Mouse (Mus musculus) B cell, adult 2 months (primary cell): ENCODE results near the gene Lmbrd2.
A peak's percentile ranks its signal among the peaks of the same experiment; 100 is the strongest.

ENCODE experiments used
- DNase-seq, 2 experiments: peaks; one replicate each; pipeline ENCODE4 v3.0.0; 2022

The Lmbrd2 gene

DNA sequence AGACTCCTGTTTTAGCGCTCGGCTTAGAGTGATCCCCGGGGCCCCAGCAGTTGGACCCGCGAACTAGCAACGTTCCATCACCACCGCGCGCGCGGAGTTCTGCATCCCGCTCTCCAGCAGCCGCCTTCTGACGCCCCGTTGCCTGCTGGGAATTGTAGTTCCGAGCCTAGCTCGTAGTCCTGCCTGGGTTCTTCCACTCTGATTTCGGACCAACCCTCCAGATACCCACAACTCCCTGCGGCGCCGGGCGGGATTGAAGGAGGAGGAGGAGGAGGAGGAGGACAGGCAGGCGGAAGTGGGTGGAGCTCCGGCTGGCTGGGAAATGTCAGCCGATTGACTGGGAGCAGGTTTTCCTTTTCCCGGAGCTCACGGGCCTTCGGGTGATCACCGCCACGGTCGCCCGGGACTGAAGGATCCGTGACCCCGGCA lies at the start of gene Lmbrd2:
Gene Lmbrd2 (plus strand): TSS at position 299 of the 429 bp plus-strand sequence.
- peak; percentile 91 to 92 for DNase-seq

GRCm38 (mm10) chr15:9090662-9091061 lies 49.7 kb upstream of the Lmbrd2 start:
- DNase-seq: no peak

- DNase-seq: no peak
Observed at GRCm38 (mm10) chr15:9093598-9094365, 46.6 kb upstream of the Lmbrd2 start.

DNA sequence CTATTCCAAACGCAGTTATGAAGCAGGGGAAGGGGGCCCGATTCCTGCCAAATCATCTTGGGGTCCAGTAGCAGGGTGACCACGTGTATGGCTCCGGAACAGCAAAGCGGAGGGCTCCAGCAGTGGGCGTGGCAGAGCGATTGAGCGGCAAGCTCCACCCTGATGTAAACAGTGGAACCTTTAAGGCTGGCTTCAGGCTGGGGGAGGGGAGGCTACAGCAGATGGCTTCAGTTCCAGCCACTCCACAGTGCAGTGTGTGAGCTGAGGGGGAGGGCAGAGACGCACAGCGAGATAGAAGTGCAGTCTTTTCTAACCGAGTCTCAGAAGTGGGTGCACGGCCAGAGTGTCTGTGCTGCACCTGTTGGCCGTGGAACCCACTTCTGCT lies 46.0 kb upstream of the Lmbrd2 start:
- no peak for DNase-seq

DNA sequence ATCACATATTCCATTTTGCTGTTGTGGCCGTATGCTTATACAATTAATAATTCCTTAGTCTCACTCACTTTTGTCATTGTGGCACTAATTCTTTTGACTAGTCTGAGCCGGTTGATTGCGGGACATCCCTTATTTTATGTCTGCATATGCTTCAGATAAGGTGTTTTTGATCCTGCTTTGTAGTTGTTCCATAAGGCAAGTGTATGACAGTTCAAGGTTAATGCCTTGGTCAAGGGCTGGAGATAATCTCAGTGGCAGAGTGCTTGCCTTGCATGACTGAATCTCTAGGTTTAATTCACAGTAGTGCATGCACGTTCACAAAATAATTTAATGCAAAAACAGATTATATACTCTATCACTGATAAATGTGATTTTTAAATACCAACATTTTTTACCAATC lies 43.5 kb upstream of the Lmbrd2 start:
- DNase-seq: no peak

DNA sequence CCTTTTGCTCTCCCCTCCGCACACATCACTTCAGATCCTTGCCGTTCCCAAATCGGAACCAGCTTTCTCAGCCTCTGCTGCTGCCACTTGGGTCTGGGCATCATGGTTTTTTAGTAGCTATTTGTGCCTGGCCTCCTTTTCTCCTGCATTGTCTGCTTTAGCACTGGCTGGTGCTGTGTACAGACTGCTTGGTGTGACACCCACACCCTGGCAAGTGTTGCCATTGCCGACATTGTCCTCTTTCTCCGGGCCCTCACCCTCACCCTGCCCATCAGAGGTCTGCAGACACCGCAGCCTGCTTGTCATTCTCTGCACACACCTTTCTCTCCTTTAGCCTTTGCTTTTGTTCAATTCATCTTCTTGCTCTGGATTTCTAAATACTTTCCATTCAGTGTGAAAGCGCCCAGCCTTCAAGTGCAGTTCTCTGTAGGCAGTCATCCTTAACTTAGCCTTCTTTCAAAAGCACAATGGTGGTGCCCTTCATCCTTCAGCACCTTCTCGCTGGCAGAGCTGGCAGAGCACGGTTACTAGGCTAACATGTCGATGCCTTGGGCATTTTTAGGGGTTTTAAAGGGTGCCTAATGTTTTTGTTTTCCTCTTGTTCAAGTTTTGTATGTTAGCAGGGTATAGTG lies 39.8 kb upstream of the Lmbrd2 start:
- no peak for DNase-seq

DNA sequence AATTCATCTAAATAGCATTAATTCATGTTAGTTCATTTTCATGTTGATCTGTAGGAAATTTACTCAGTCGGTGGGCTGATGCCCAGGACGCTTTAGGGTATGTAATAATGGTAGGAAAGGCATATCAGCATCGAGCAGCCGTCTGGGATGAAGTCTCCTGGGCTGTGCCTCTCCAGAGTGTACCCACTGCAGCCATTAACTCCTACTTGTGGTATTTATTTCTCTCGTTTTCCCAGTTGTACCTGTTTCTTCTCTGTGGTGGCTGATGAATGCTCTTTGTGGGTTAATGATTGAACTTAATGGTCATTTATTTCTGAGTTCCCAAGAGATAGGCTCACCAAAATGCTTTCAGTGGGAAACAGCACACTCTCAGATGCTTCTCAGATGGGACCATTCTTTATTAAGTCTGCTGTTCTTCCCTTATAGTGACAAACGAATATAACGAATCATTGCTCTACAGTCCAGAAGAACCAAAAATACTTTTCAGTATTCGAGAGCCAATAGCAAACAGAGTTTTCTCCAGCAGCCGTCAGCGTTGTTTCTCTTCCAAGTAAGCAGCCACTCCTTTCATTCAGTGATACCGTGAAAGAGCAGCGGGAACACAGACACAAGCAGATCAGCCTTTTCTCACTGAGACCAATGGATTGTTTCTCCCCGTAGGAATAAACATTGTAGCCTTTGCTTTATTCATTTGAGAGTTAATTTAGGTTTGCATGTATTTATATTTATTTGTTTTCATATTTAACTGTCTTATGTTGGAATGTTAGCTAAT lies 33.9 kb upstream of the Lmbrd2 start:
- no peak for DNase-seq

DNA sequence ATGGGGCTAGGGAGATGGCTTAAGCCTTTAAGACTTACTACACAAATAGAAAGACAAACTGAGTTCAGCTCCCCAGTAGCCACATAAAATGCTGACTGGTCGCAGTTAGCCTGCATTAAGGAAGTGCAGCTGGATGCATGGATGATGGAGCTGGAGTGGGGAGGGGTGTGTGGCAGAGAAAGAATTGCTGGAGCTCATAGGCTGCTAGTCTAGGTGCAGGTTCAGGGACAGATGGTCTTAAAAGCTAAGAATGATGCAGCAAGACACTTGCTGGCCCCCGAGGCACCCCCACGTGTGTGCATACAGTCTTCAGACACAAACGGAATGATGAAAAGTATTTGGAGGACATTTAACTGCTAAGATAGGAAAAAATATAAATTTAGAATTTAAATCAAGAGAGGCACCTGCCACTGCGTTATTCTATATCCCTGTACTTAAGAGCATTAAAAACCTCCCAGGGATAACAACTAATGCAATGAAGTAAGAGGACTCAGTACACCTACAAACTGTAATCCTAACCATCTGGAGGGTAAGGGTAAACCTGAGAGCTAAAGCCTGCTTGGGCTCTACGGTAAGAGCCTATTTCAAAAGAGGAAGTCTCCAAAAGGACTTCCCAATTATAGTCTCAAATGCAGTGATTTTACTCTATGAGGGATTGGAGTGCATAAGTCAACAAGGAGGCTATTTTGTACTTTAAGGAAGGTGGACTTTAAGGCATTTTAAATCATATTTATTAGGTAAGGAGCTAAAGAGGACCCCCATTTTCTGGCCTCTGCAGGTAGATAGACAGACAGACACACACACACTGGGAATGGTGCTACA lies 29.6 kb upstream of the Lmbrd2 start:
- DNase-seq: no peak

DNA sequence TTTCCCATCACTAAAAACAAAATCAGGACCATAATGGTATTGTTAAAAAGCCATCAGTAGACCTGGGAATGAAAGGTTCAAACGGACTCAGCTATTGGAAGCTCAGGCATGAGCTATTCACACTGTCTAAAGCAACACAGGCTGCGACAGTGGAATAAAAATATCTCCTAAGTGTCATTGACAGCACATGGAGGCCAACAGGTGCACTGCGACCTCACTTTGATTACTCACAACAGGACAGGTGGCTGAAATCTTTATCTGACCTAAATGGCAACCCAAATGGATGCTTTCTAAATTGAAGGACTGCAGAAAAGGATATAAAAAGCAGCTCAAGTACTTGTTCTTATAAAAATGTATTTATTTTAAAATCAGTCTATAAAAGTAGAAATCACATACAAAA lies 28.7 kb upstream of the Lmbrd2 start:
- DNase-seq: no peak

DNA sequence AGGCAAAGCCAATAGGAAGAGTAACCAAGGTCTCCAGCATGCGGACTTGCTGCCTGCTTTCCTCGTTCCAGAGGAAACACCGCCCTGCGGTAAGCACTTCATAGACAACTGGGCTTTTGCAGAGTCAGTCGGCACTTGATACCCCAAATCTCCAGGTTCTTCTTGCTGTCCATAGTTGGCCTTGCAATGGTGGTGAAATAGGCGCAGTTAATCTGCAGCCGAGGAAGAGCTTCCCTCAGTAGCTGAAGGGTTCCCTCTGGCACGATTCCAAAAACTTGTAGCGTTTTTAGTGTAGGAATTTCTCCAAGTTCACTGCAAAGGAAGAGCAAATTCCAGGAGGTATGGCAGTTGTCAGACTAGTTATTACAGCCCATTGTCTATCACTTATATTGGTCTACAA lies 26.8 kb upstream of the Lmbrd2 start:
- no peak for DNase-seq

DNA sequence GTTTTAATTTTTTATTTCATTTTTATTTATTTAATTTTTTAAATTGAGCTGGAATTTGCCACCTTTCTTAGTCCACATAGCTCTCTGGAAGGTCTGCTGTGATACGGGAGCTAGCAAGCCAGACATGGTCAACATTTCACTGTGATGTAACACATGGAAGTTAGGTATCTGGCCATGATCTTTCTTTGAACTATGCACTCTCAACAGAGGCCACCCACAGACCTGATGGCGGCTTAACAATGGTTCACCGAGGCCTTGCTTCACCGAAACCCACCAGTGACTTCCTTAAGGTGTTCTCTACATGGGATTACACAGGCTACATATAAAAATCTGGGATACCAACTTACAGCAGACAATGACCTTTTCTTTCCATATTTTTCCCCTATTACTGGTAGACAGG lies 26.2 kb upstream of the Lmbrd2 start:
- no peak for DNase-seq

DNA sequence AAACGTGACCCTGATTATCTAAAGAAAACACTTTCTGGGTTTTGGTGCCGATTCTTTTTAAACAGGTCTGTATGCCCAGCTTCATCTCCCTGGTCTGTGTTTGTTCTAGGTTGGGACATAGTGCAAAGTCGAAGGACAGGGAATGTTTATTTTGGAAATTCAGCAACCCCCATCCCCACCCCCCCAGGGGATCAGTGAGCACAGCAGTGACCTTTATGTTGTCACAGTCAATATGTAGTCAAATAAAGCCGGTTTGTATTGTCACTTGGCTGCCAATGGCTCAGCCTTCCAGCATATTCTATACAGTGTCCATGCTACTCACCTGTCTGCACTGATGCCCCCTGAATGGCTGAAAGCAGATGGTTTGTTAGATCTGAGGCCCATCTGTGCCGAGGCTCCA lies 25.8 kb upstream of the Lmbrd2 start:
- DNase-seq: no peak

GRCm38 (mm10) chr15:9118852-9119251 lies 21.5 kb upstream of the Lmbrd2 start:
- DNase-seq: no peak

DNA sequence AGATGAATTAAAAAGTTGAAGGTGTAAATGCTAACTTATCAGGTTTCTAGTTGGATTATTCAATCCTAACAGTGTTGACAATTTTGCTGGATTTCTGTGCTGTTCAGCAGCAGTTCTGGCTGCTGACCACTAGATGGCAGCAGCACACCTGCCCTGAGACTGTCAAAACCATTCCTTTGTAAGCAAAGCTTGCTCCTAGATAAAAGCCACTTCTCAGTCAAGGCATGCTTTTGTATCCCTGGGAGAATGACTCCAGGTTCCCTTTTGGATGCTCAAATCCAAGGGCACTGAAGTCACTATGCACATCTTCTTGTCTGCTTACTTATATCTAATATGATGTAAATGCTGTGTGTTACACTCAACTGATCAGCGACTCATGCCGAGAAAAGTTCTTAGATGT lies 20.3 kb upstream of the Lmbrd2 start:
- DNase-seq: peak; percentile 55 to 57

DNA sequence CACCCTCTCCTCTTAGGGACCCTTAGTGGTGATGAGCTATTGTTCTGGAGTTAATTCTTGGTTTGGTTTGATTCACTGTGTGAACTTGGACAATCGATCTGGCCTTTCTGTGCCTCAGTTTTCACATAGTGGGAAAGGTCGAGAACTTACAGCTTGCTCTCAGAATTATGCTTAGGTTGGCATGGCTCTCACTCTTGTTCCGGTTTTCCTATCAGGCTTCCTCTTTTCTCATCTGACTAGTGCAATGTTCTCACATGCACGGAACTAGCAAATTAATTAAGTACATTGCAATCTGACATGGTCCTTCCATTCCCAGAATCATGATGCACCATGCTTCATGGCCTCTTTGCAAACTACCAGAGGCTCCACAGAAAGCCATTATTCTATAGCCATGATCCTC lies 17.4 kb upstream of the Lmbrd2 start:
- no peak for DNase-seq

- DNase-seq: no peak
Observed at GRCm38 (mm10) chr15:9124856-9125255, 15.5 kb upstream of the Lmbrd2 start.

DNA sequence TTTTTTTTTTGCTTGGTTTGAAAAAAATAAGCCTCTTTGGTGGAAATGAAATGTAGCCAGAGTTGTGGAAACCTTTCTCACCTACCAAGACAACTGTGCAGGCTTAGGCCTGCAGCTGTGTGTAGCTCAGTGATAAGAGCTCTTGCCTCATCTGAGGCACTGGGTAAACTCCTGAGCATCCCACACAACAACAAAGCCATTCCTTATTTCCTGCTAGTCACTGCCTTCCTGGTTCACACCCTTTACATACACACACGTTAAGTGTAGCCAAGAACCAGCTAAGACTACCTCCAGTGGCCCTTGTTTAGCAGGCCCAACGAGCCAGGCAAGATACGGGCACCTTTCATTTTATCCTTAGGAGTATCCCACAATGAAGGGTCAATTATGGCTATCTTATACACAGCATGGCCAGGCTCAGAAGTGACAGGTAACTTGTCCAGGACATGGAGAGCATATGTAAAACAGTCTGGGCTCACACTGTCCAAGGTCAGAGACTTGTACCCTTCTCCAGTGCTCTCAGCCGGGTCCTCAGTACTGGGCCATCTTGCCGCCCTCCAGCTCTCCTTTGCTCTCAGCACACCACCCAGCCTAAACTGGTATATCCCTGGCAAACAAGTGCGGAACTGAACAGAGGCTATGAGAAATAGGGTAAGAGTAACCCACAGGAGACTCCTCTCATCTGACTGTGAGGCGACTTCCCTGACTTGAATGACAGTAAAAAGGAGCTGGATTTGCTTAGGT lies 13.1 kb upstream of the Lmbrd2 start:
- no peak for DNase-seq

DNA sequence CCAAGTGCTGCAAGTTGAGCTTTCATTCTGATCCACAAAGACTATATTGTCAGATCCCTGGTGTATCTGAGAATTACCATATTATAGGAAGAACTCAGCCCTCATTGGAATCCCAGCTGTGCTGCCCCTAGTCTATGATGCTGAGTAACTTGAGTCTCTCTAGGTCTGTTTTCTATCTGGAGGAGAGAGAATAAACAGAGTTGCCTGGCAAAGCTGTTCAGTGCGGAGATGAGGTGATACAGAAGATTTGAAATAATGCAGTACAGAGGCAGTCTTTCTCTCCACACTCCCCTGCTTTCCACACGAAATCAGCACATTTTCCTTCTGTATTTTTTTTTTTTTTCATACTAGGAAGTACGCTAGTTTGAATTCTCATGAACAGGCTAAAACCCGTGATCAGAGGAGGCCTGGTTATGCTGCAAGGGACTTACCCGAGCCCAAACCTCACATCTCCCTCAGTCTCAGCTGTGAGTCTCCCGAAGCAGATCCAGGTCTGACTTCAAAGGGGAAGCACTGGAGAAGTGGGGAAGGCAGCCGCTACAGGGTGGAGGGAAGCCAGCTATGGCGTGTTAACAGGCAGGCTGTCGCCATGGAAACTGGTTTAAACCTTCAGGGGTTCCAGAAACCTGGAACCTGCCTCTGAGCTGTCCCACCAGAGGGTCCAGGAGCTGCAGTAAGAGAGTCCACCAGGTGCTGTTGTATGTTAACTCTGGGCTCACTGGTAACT lies 9.4 kb upstream of the Lmbrd2 start:
- no peak for DNase-seq

- no peak for DNase-seq
Observed at GRCm38 (mm10) chr15:9131499-9131888, 8.9 kb upstream of the Lmbrd2 start.

DNA sequence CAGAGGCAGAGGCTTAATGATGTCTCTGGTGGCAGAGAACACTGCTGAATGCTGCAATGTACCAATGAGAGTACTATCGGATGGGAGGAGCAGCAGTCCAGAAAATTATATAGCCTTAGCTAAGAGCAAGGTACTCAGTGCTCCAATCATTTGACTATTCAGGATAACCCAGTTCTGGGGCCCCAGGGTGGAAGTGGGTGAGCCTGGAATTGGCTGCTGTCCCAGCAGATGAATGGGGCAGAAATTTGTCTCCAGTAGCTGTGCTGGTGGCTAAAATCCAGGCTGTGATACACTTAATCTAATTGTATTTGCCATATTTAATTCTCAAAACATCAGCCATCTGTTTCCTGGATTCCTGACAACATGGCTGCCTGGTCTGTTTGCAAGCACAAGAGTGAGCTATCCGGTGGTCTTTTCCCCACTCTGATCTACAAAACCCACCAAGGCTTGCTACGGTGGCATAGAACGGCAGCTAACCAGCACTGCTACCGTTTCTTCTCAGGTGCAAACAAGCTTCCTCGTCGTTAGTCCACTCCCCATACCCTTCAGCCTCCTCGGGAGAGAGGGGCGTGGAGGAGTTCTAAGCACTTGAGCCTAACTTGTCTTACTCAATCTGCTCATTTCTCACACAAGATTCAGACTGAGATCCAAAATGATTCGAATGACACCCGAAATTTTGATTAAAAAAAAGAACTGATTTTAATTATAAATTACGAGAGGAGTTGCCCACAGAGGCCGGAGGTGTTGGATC lies 7.5 kb upstream of the Lmbrd2 start:
- no peak for DNase-seq
